Mouse (Mus musculus): ENCODE data around the gene Tulp4.

GRCm38 (mm10) chr17:6211721-6212120 lies 105.5 kb downstream of the Tulp4 start:
- TF ChIP-seq POLR2A (IDR thresholded peaks at IDR 0.05; ENCODE audit: insufficient read length, low read depth) (no peak), E2F4 (IDR thresholded peaks at IDR 0.05; ENCODE audit: insufficient read depth) (no peak), USF1 (IDR thresholded peaks at IDR 0.05; ENCODE audit: low read depth) (no peak), REST (IDR thresholded peaks at IDR 0.05; ENCODE audit: insufficient read depth, insufficient read length) (no peak), MAX (IDR thresholded peaks at IDR 0.05; ENCODE audit: low read depth) (no peak), TCF12 (IDR thresholded peaks at IDR 0.05; ENCODE audit: insufficient read depth, poor library complexity, severe bottlenecking) (no peak), CEBPB (IDR thresholded peaks at IDR 0.05; ENCODE audit: insufficient read depth, poor library complexity, severe bottlenecking) (no peak), MYOG (IDR thresholded peaks at IDR 0.05; ENCODE audit: control insufficient read depth in 1 of 3, insufficient read depth in 1 of 3, insufficient read length in 2 of 3, low read depth in 2 of 3) (no peak), TCF3 (IDR thresholded peaks at IDR 0.05; ENCODE audit: insufficient read length, low read depth) (no peak), POLR2AphosphoS2 (IDR thresholded peaks at IDR 0.05; ENCODE audit: insufficient read length, low read depth) (no peak)

Data from myocyte (in vitro differentiated cells).